Mouse (Mus musculus): ENCODE measurements at regions not wholly inside any gene's neighbourhood (a gene's known extent, or its start where the extent isn't known, plus 50 kb on each side); places are given as distances from the start of the nearest gene placed in this dataset.

DNA sequence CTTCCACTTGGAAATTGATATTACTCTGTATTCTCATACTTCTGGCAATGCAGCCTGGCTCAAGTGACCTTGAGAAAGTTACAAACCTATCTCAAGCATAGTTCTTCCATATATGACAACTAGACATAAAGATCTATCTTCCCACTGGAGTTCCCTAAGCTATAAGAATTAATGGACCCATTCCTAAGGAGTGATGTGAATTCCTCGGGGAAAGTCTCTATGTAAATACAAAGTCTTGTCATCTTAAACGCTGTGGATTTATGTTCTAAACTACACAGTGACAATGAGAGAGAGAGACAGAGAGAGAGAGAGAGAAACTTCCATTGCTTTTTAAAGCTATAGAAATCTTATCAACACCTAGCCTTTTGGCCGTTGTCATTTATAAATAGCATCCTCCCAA, 394.8 kb downstream of the Phex start:
- TF ChIP-seq RAD21 (IDR thresholded peaks at IDR 0.05; ENCODE audit: low read depth, low read length), result no peak
- no peak for TF ChIP-seq JUN (IDR thresholded peaks at IDR 0.05; ENCODE audit: insufficient read depth, low read depth, low read length)
- no peak for TF ChIP-seq ZNF384 (IDR thresholded peaks at IDR 0.05; ENCODE audit: low read depth, low read length)
- TF ChIP-seq USF1 (IDR thresholded peaks at IDR 0.05; ENCODE audit: low read depth, low read length), result no peak
- no peak for TF ChIP-seq CTCF (conservative IDR thresholded peaks at IDR 0.05 in 1 of 2, IDR thresholded peaks at IDR 0.05 in 1 of 2; ENCODE audit: low read depth in 2 of 2, low read length in 2 of 2)
- TF ChIP-seq MAZ (IDR thresholded peaks at IDR 0.05; ENCODE audit: low read depth, low read length), result no peak
- TF ChIP-seq POLR2AphosphoS2 (IDR thresholded peaks at IDR 0.05; ENCODE audit: low read depth, low read length), result no peak
- no peak for TF ChIP-seq HCFC1 (IDR thresholded peaks at IDR 0.05; ENCODE audit: low read depth, low read length)
